Mouse (Mus musculus) embryonic facial prominence, embryonic 11.5 days (tissue): Measurements from ENCODE around the gene Crtac1. TPM values are rescaled to one million over a fixed set of nuclear protein-coding genes. Genes with fewer than 3 reads are reported as not detected.

Experiments
- ATAC-seq: fragments of 200-750 bp; cut with Nextera tagmentation; replicated peaks from 2 replicates; pipeline ENCODE4 v1.8.0; 2017; ENCODE audit warnings: low read depth; ENCODE audit not compliant: insufficient number of reproducible peaks, low FRiP score, low TSS enrichment
- DNase-seq: peaks from one replicate; pipeline ENCODE4 v3.0.0-alpha.2; 2015; ENCODE audit warnings: low spot score
- H3K27ac ChIP-seq: fragments of 300-500 bp; sonication (generic); replicated peaks from 2 replicates; pipeline ENCODE4 v1.5.1; 2014; ENCODE audit warnings: mild to moderate bottlenecking, low read depth, low read length, control low read depth
- H3K27me3 ChIP-seq: fragments of 300-500 bp; sonication (generic); 2 replicates; pipeline ENCODE4 v1.6.1; 2014; ENCODE audit warnings: mild to moderate bottlenecking, low read length, moderate library complexity, mixed read lengths; ENCODE audit not compliant: control insufficient read depth, insufficient read depth
- H3K36me3 ChIP-seq: fragments of 300-500 bp; sonication (generic); replicated peaks from 2 replicates; pipeline ENCODE4 v1.6.1; 2014; ENCODE audit warnings: low read depth, mild to moderate bottlenecking, low read length, moderate library complexity, mixed read lengths; ENCODE audit not compliant: control insufficient read depth, insufficient read depth
- H3K4me1 ChIP-seq: fragments of 300-500 bp; sonication (generic); 2 replicates; pipeline ENCODE4 v1.6.1; 2014; ENCODE audit warnings: low read length, mixed read lengths; ENCODE audit not compliant: control insufficient read depth, insufficient read depth
- H3K4me2 ChIP-seq: fragments of 300-500 bp; sonication (generic); 2 replicates; pipeline ENCODE4 v1.6.1; 2014; ENCODE audit warnings: low read depth, mild to moderate bottlenecking, control low read depth, low read length, moderate library complexity
- H3K4me3 ChIP-seq: fragments of 300-500 bp; sonication (generic); 2 replicates; pipeline ENCODE4 v1.5.1; 2014; ENCODE audit warnings: low read depth, low read length, control low read depth
- H3K9ac ChIP-seq: fragments of 300-500 bp; sonication (generic); replicated peaks from 2 replicates; pipeline ENCODE4 v1.6.1; 2014; ENCODE audit warnings: mild to moderate bottlenecking, control low read depth, low read length
- H3K9me3 ChIP-seq: fragments of 300-500 bp; sonication (generic); replicated peaks from 2 replicates; pipeline ENCODE4 v1.6.1; 2016; ENCODE audit warnings: mild to moderate bottlenecking, low read length, inconsistent platforms, mixed read lengths; ENCODE audit not compliant: control insufficient read depth
- WGBS: fragments of 180-500 bp; shearing (Covaris S2); extraction: QIAGEN DNeasy Blood & Tissue Kit; methylation state at CpG from one replicate; pipeline ENCODE4 v1.1.7; 2014; 5-methylcytosine and 5-hydroxymethylcytosine counted together
- polyA plus RNA-seq: library from polyadenylated mRNA; unstranded; fragments of >200 nt; fragmentation: Nextera tagmentation; extraction: Ambion mirVana; gene quantifications from 2 replicates; pipeline ENCODE4 v1.2.1, GENCODE M21; 2014

The Crtac1 gene
- polyA plus RNA-seq, 1 experiment from 2014 or later: 5.8 TPM

GRCm38 (mm10) chr19:42270119-42270518, 161.5 kb downstream of the Crtac1 start:
- no peak overlapping the region for H3K9ac ChIP-seq
- 70% methylated on average over 6 of the region's 6 CpGs for WGBS
- no peak overlapping the region for H3K4me3 ChIP-seq
- no peaks in the 10 kb centered on the region for H3K9me3 ChIP-seq
- H3K27me3 ChIP-seq: no peaks in the 10 kb centered on the region
- H3K27ac ChIP-seq: no peak overlapping the region
- no peaks in the 10 kb centered on the region for H3K4me1 ChIP-seq
- H3K4me2 ChIP-seq: no peak overlapping the region
- no peaks in the 10 kb centered on the region for H3K36me3 ChIP-seq
- DNase-seq: no peak
- ATAC-seq: no peak

DNA sequence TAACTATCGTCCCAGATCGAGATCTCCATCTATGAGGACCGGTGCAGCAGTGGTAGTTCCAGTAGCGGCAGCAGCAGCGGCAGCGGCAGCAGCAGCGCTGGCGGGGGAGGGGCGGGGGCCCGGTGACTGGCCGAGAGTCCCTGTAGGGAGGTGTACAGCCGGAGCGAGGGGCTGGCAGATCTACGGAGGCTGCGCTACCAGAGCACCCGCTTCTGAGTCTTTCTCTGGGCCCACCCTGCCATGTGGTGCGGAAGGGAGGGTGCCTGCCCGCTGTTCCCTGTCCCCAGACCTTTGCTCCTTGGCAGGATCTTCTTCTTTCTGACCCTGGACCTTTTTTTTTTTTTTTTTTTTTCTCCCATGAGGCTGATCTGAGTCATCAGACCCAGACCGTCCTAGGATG, 163.2 kb downstream of the Crtac1 start:
- H3K4me2 ChIP-seq: peak overlapping the region; percentile 37
- WGBS: under 1% methylated on average over 16 of the region's 19 CpGs
- ATAC-seq (no peak), DNase-seq (peak; percentile 53)
- H3K4me1 ChIP-seq: no peaks in the 10 kb centered on the region
- no peaks in the 10 kb centered on the region for H3K27me3 ChIP-seq
- H3K36me3 ChIP-seq: no peaks in the 10 kb centered on the region
- no peak overlapping the region for H3K27ac ChIP-seq
- no peaks in the 10 kb centered on the region for H3K9me3 ChIP-seq
- peak overlapping the region; percentile 28; the same call in 1 of the 2 replicates for H3K9ac ChIP-seq
- H3K4me3 ChIP-seq: no peak overlapping the region; the same call in 1 of the 2 replicates

- DNase-seq: peak; percentile 50
- WGBS: 40% methylated on average over 3 of the region's 3 CpGs
- ATAC-seq: no peak
- no peaks in the 10 kb centered on the region for H3K4me1 ChIP-seq
- H3K9ac ChIP-seq: no peak overlapping the region
- no peaks in the 10 kb centered on the region for H3K36me3 ChIP-seq
- H3K27me3 ChIP-seq: no peaks in the 10 kb centered on the region
- H3K4me2 ChIP-seq: no peak overlapping the region
- no peak overlapping the region for H3K27ac ChIP-seq
- H3K9me3 ChIP-seq: no peaks in the 10 kb centered on the region
- H3K4me3 ChIP-seq: no peak overlapping the region
Measured at GRCm38 (mm10) chr19:42263524-42263923, 168.1 kb downstream of the Crtac1 start.

- Histone ChIP-seq H3K4me1 (no peaks in the 10 kb centered on the region; the same call in 1 of the 2 replicates), H3K36me3 (no peaks in the 10 kb centered on the region), H3K27ac (no peak overlapping the region), H3K27me3 (peaks cover 1% of the 10 kb centered on the region), H3K4me3 (no peak overlapping the region), H3K9ac (no peak overlapping the region), H3K9me3 (no peaks in the 10 kb centered on the region), H3K4me2 (no peak overlapping the region)
- 83% methylated on average over 8 of the region's 8 CpGs for WGBS
- ATAC-seq: no peak
- DNase-seq: no peak
Measured at GRCm38 (mm10) chr19:42260486-42260885, 171.1 kb downstream of the Crtac1 start.

GRCm38 (mm10) chr19:42258596-42258995, 173.0 kb downstream of the Crtac1 start:
- H3K27me3 ChIP-seq: peaks cover 7% of the 10 kb centered on the region
- ATAC-seq (no peak), DNase-seq (no peak)
- H3K27ac ChIP-seq: no peak overlapping the region
- H3K9ac ChIP-seq: no peak overlapping the region
- 69% methylated on average over 5 of the region's 5 CpGs for WGBS
- no peaks in the 10 kb centered on the region; the same call in 1 of the 2 replicates for H3K4me1 ChIP-seq
- no peaks in the 10 kb centered on the region for H3K9me3 ChIP-seq
- H3K36me3 ChIP-seq: no peaks in the 10 kb centered on the region
- no peak overlapping the region for H3K4me3 ChIP-seq
- no peak overlapping the region for H3K4me2 ChIP-seq

DNA sequence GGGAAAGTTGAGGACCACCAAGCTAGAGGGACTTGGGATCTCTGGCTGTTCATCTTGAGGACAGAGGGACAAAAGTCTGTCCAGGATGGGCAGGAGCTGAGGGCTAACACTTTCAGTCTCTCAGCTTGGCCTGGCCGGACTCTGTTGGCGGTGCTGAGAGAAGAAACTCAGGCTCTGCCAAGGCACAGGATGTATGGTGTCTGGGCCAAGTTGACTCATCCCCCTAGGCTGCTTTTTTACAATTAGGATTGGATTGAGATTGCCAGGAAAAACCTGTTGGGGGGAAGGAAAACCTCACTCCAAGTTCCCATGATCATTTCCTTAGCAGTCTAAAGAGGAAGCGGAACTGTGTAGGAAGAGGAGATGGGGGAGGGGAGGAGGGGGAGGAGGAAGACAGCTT, 173.6 kb downstream of the Crtac1 start:
- no peak for ATAC-seq
- Histone ChIP-seq H3K27me3 (peaks cover 7% of the 10 kb centered on the region), H3K9me3 (no peaks in the 10 kb centered on the region), H3K36me3 (no peaks in the 10 kb centered on the region), H3K27ac (no peak overlapping the region), H3K4me3 (no peak overlapping the region), H3K4me2 (no peak overlapping the region), H3K4me1 (no peaks in the 10 kb centered on the region; the same call in 1 of the 2 replicates), H3K9ac (no peak overlapping the region)
- WGBS: 78% methylated on average over 3 of the region's 3 CpGs
- DNase-seq: no peak

- H3K9me3 ChIP-seq: no peaks in the 10 kb centered on the region
- no peak for DNase-seq
Measured at GRCm38 (mm10) chr19:42257241-42257635, 174.3 kb downstream of the Crtac1 start.

DNA sequence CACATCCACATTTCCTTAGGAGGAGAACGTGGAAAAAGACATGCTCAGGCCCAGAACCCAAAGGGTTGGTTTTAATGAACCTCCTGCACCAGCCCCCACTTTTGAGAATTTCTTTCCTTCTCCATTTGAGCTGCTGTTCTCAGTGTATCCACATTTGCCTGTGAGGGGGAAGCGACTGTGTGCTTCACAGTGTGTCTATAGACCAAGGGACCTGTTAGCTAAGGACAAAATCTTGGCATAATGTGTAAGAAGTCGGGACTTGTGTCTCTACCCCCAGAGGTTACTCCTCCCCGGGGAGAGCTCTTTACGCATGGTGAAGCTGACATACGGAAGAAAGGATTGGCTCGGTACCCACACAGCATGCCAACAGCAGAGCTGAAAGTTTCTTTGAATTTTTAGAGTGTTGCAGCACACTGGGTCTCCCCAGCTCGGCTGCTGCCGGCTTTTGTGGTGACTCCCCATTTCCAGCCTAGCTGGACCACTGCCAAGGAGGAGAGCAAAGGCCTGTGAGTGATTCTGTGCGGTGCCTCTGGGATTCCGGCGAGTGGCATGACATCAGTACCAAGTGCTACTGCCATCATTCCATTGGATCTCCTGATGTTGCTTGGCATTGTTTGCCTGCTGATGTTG, 174.9 kb downstream of the Crtac1 start:
- no peak overlapping the region for H3K9ac ChIP-seq
- 87% methylated on average over 12 of the region's 12 CpGs for WGBS
- peaks cover 7% of the 10 kb centered on the region for H3K27me3 ChIP-seq
- H3K36me3 ChIP-seq: no peaks in the 10 kb centered on the region
- no peak overlapping the region for H3K27ac ChIP-seq
- H3K4me1 ChIP-seq: no peaks in the 10 kb centered on the region; the same call in 1 of the 2 replicates
- no peak for ATAC-seq
- no peak overlapping the region for H3K4me3 ChIP-seq
- no peak overlapping the region for H3K4me2 ChIP-seq
- no peaks in the 10 kb centered on the region for H3K9me3 ChIP-seq
- no peak for DNase-seq

More at GRCm38 (mm10) chr19:42257241-42257635, 174.3 kb downstream of the Crtac1 start:
- Histone ChIP-seq H3K36me3 (no peaks in the 10 kb centered on the region), H3K4me2 (no peak overlapping the region), H3K27me3 (peaks cover 7% of the 10 kb centered on the region), H3K4me1 (no peaks in the 10 kb centered on the region; the same call in 1 of the 2 replicates), H3K9ac (no peak overlapping the region), H3K27ac (no peak overlapping the region), H3K4me3 (no peak overlapping the region)
- WGBS: 86% methylated on average over 12 of the region's 12 CpGs
- no peak for ATAC-seq
